Mouse (Mus musculus): ENCODE results near the gene Fhl4. TPM values are rescaled to one million over a fixed set of nuclear protein-coding genes. Genes with fewer than 3 reads are reported as not detected.

The Fhl4 gene
- polyA plus RNA-seq, 1 experiment from 2014 or later, result 0.99 TPM

DNA sequence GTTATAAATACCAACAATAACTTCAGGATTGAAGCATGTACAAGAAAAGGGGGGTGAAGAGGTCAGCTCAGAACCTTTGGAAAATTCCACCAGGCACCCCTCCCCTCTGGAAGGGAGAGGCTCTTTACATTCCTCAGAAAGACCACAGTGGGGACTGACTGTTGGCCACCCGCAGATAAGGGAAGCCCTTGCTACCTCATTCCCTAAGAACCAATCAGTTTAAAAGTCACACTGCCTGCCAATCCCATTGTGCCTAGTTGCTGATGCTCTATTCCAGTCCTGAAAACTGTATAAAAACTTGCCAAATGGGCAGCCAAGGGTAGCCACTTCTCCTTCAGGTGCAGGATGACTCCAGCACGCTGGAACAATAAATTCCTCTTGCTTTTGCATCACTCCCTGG, 47.4 kb downstream of the Fhl4 start:
- no peak for TF ChIP-seq CTCF (IDR thresholded peaks at IDR 0.05; ENCODE audit: low read depth)
- Histone ChIP-seq H3K9me3 (ENCODE audit: low read depth, low read length) (no peaks in the 10 kb centered on the region), H3K4me2 (no peak overlapping the region), H3K4me1 (ENCODE audit: insufficient read depth) (no peaks in the 10 kb centered on the region), H3K9ac (no peak overlapping the region), H3K4me3 (ENCODE audit: low read depth, low read length) (no peak overlapping the region), H3K27me3 (ENCODE audit: insufficient read depth, low read length) (no peaks in the 10 kb centered on the region), H3K27ac (ENCODE audit: low read depth) (no peak overlapping the region), H3K36me3 (ENCODE audit: insufficient read depth) (no peaks in the 10 kb centered on the region)
- DNase-seq (no peak), ATAC-seq (ENCODE audit: insufficient read depth) (no peak)
- WGBS, result 85% methylated on average over 2 of the region's 2 CpGs

DNA sequence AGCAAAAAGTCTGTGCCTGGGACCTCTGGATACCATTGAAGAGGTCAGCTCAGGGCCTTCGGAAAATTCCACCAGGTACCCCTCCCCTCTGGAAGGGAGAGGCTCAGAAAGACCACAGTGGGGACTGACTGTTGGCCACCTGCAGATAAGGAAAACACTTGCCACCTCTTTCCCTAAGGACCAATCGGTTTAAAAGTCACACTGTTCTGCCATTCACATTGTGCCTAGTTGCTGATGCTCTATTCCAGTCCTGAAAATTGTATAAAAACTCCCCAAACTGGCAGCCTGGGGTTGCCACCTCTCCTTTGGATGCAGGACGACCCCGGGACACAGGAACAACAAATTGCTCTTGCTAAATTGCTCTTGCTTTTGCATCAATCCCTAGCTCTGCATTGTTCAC, 49.8 kb downstream of the Fhl4 start:
- DNase-seq, result no peak
- H3K4me1 ChIP-seq (ENCODE audit: insufficient read depth), result no peaks in the 10 kb centered on the region
- no peak overlapping the region for H3K9ac ChIP-seq
- no peak for ATAC-seq (ENCODE audit: insufficient read depth)
- WGBS, result 23% methylated on average over 4 of the region's 4 CpGs
- H3K27ac ChIP-seq (ENCODE audit: low read depth), result no peak overlapping the region
- H3K27me3 ChIP-seq (ENCODE audit: insufficient read depth, low read length), result no peaks in the 10 kb centered on the region
- no peak overlapping the region for H3K4me3 ChIP-seq (ENCODE audit: low read depth, low read length)
- H3K9me3 ChIP-seq (ENCODE audit: low read depth, low read length), result no peaks in the 10 kb centered on the region
- no peak for TF ChIP-seq CTCF (IDR thresholded peaks at IDR 0.05; ENCODE audit: low read depth)
- no peak overlapping the region for H3K4me2 ChIP-seq
- H3K36me3 ChIP-seq (ENCODE audit: insufficient read depth), result no peaks in the 10 kb centered on the region

DNA sequence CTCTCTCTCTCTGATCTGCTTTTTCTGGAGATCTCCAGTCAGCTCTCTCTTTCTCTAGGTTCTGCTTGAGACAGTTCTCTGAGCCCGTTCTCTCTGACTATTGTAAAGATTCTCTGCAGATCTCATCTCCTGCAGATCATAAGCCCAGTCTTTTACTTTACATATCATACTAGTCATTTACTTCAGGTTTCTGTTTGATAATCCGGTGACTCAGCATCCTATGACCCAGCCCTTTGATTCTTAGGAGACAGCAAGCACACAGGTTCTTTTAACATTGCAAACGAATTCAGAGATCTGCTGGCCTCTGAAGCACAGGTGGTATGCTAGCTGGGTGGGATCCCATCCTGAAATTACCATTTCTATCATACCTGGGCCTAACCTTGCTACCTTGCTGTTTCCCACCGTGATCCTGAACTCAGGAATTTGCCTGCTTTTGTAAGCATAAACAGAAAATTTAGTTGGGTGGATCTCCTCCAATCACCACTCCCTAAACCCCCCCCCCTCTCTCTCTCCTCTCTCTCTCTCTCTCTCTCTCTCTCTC, 51.6 kb downstream of the Fhl4 start:
- no peaks in the 10 kb centered on the region for H3K9me3 ChIP-seq (ENCODE audit: low read depth, low read length)
- no peak overlapping the region for H3K9ac ChIP-seq
- ATAC-seq (ENCODE audit: insufficient read depth) (no peak), DNase-seq (no peak)
- no peaks in the 10 kb centered on the region for H3K36me3 ChIP-seq (ENCODE audit: insufficient read depth)
- no peaks in the 10 kb centered on the region for H3K27me3 ChIP-seq (ENCODE audit: insufficient read depth, low read length)
- H3K4me2 ChIP-seq, result no peak overlapping the region
- no peak overlapping the region for H3K4me3 ChIP-seq (ENCODE audit: low read depth, low read length)
- H3K4me1 ChIP-seq (ENCODE audit: insufficient read depth), result no peaks in the 10 kb centered on the region
- H3K27ac ChIP-seq (ENCODE audit: low read depth), result no peak overlapping the region
- WGBS, result 54% methylated on average over 4 of the region's 4 CpGs
- TF ChIP-seq CTCF (IDR thresholded peaks at IDR 0.05; ENCODE audit: low read depth), result no peak

DNA sequence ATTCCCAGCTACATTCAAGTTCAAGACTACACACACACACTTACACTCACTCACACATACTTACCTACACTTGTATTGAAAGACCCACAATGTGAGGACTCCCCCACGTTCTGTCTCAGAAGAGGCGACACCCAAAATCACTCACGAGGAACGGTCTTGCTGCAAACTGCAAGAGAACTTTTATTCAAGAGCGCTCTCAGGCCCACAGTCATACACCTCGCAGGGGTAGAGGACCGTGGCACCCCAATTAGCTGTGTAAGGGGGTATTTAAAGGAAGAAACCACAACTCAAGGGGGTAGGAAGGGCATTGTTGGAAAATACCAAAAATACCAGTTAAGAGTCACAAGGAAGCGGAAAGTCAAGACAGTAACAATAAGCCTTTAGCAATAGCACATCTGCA, 54.3 kb downstream of the Fhl4 start:
- Histone ChIP-seq H3K36me3 (ENCODE audit: insufficient read depth) (no peaks in the 10 kb centered on the region), H3K4me2 (no peak overlapping the region), H3K4me1 (ENCODE audit: insufficient read depth) (no peaks in the 10 kb centered on the region; the same call in 1 of the 2 replicates), H3K4me3 (ENCODE audit: low read depth, low read length) (no peak overlapping the region), H3K9me3 (ENCODE audit: low read depth, low read length) (no peaks in the 10 kb centered on the region), H3K9ac (no peak overlapping the region), H3K27me3 (ENCODE audit: insufficient read depth, low read length) (no peaks in the 10 kb centered on the region), H3K27ac (ENCODE audit: low read depth) (no peak overlapping the region)
- TF ChIP-seq CTCF (IDR thresholded peaks at IDR 0.05; ENCODE audit: low read depth), result no peak
- ATAC-seq (ENCODE audit: insufficient read depth), result no peak
- WGBS, result 93% methylated on average over 8 of the region's 8 CpGs
- no peak for DNase-seq

DNA sequence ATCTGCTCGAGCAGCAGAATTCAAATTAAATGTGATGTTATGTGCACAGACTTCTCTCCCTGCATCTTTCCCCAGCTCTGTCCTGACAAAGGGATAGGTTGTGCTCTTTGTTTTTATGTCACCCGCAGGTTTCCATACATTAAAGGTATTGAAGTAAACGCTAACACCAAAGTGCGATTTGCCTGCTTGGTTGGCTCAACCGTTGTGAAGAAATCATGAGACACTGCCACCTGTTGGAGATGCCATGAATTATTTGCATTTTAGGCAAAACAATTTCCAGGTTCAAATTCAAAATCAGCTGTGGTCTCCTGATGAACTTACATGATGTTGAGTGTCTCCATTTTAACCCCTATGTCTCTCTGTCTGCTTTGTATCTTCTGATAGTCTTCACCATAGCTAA, 55.7 kb downstream of the Fhl4 start:
- ATAC-seq (ENCODE audit: insufficient read depth), result no peak
- Histone ChIP-seq H3K4me2 (no peak overlapping the region), H3K27ac (ENCODE audit: low read depth) (no peak overlapping the region), H3K36me3 (ENCODE audit: insufficient read depth) (no peaks in the 10 kb centered on the region), H3K4me3 (ENCODE audit: low read depth, low read length) (no peak overlapping the region), H3K4me1 (ENCODE audit: insufficient read depth) (no peaks in the 10 kb centered on the region; the same call in 1 of the 2 replicates), H3K9ac (no peak overlapping the region), H3K27me3 (ENCODE audit: insufficient read depth, low read length) (no peaks in the 10 kb centered on the region), H3K9me3 (ENCODE audit: low read depth, low read length) (no peaks in the 10 kb centered on the region)
- peak; percentile 75 for TF ChIP-seq CTCF (IDR thresholded peaks at IDR 0.05; ENCODE audit: low read depth)
- 21% methylated on average over 5 of the region's 5 CpGs for WGBS
- DNase-seq, result peak; percentile 80

Other genes with a start within 250 kb of the Fhl4 start
- 17.5 and 18.6 TPM in 2 replicates for gene Ric8b, start 184.9 kb downstream of the Fhl4 start, polyA plus RNA-seq (2014; fragmentation: Nextera tagmentation; extraction: Ambion mirVana)
- 71.4 and 72.4 TPM in 2 replicates for gene Tmem263, start 132 bp upstream of the Fhl4 start, polyA plus RNA-seq (2014; fragmentation: Nextera tagmentation; extraction: Ambion mirVana)
- 10.4 and 15.2 TPM in 2 replicates for gene Mterf2, start 25.5 kb upstream of the Fhl4 start, polyA plus RNA-seq (2014; fragmentation: Nextera tagmentation; extraction: Ambion mirVana)
- 32.4 and 34.6 TPM in 2 replicates for gene Cry1, start 82.6 kb upstream of the Fhl4 start, polyA plus RNA-seq (2014; fragmentation: Nextera tagmentation; extraction: Ambion mirVana)

All from lung, embryonic 14.5 days (tissue).